Mouse (Mus musculus) left cerebral cortex, adult 9 months (tissue): ENCODE data around the gene Cdc42se2.

Experiments used
- DNase-seq, 2 experiments: peaks; one replicate each; pipeline ENCODE4 v3.0.0; 2022; ENCODE audit warnings: low spot score in 2 of 2

Cdc42se2 gene

GRCm38 (mm10) chr11:54754301-54755147 lies 33.0 kb downstream of the Cdc42se2 start:
- DNase-seq: peak; percentile 42 to 45

GRCm38 (mm10) chr11:54751502-54751901 lies 36.0 kb downstream of the Cdc42se2 start:
- DNase-seq: no peak

- DNase-seq: no peak
Observed at GRCm38 (mm10) chr11:54748891-54749290, 38.6 kb downstream of the Cdc42se2 start.

GRCm38 (mm10) chr11:54744231-54744630 lies 43.2 kb downstream of the Cdc42se2 start:
- no peak for DNase-seq

GRCm38 (mm10) chr11:54741330-54741729 lies 46.1 kb downstream of the Cdc42se2 start:
- no peak for DNase-seq

- no peak for DNase-seq
Observed at GRCm38 (mm10) chr11:54739012-54739750, 48.3 kb downstream of the Cdc42se2 start.

GRCm38 (mm10) chr11:54736903-54737302 lies 50.6 kb downstream of the Cdc42se2 start:
- DNase-seq: no peak

GRCm38 (mm10) chr11:54735114-54735513 lies 52.4 kb downstream of the Cdc42se2 start:
- no peak for DNase-seq

GRCm38 (mm10) chr11:54733546-54733945 lies 53.9 kb downstream of the Cdc42se2 start:
- DNase-seq: no peak

GRCm38 (mm10) chr11:54731367-54731766 lies 56.1 kb downstream of the Cdc42se2 start:
- DNase-seq: no peak

GRCm38 (mm10) chr11:54730931-54731330 lies 56.5 kb downstream of the Cdc42se2 start:
- DNase-seq: no peak

GRCm38 (mm10) chr11:54729311-54729710 lies 58.2 kb downstream of the Cdc42se2 start:
- no peak for DNase-seq

- DNase-seq: no peak
Observed at GRCm38 (mm10) chr11:54728371-54728770, 59.1 kb downstream of the Cdc42se2 start.

- DNase-seq: peak in 1 of 2 experiments; percentile 32
Observed at GRCm38 (mm10) chr11:54727327-54727901, 60.1 kb downstream of the Cdc42se2 start.

- peak; percentile 33 to 44 for DNase-seq
Observed at GRCm38 (mm10) chr11:54726571-54727062, 60.9 kb downstream of the Cdc42se2 start.

GRCm38 (mm10) chr11:54724353-54725034 lies 63.0 kb downstream of the Cdc42se2 start:
- peak; percentile 30 to 42 for DNase-seq

- no peak for DNase-seq
Observed at GRCm38 (mm10) chr11:54722057-54722456, 65.4 kb downstream of the Cdc42se2 start.

- DNase-seq: no peak
Observed at GRCm38 (mm10) chr11:54718601-54719000, 68.9 kb downstream of the Cdc42se2 start.

GRCm38 (mm10) chr11:54717893-54718292 lies 69.6 kb downstream of the Cdc42se2 start:
- no peak for DNase-seq

- DNase-seq: no peak
Observed at GRCm38 (mm10) chr11:54712849-54713248, 74.6 kb downstream of the Cdc42se2 start.

GRCm38 (mm10) chr11:54710512-54711293 lies 76.8 kb downstream of the Cdc42se2 start:
- DNase-seq: no peak
